Mouse (Mus musculus) testis, adult 2 months (tissue): ENCODE data around the gene Zfp300. TPM values are rescaled to one million over a fixed set of nuclear protein-coding genes. Genes with fewer than 3 reads are reported as not detected.

ENCODE experiments used
- H3K27ac ChIP-seq: fragments of 200-500 bp; 2 replicates; pipeline ENCODE4 v1.5.1; 2012; ENCODE audit warnings: low read depth, low read length; ENCODE audit not compliant: control insufficient read depth, insufficient read depth
- H3K27me3 ChIP-seq: fragments of 200-500 bp; 2 replicates; pipeline ENCODE4 v1.6.1; 2012; ENCODE audit warnings: mild to moderate bottlenecking, low read length, moderate library complexity; ENCODE audit not compliant: control insufficient read depth, insufficient read depth
- H3K36me3 ChIP-seq: fragments of 200-500 bp; 2 replicates; pipeline ENCODE4 v1.6.1; 2012; ENCODE audit warnings: mild to moderate bottlenecking, low read length; ENCODE audit not compliant: control insufficient read depth, insufficient read depth
- H3K4me1 ChIP-seq: fragments of 200-500 bp; 2 replicates; pipeline ENCODE4 v1.6.1; 2012; ENCODE audit warnings: low read length; ENCODE audit not compliant: control insufficient read depth, insufficient read depth
- H3K4me3 ChIP-seq: fragments of 200-500 bp; 2 replicates; pipeline ENCODE4 v1.5.1; 2012; ENCODE audit warnings: low read depth, mild to moderate bottlenecking, low read length, moderate library complexity, mixed read lengths; ENCODE audit not compliant: control insufficient read depth
- CTCF ChIP-seq: fragments of 200-500 bp; IDR thresholded peaks from 2 replicates; pipeline ENCODE4 v1.5.1; 2012; ENCODE audit warnings: low read depth, mild to moderate bottlenecking, inconsistent platforms, low read length, moderate library complexity; ENCODE audit not compliant: control insufficient read depth, insufficient read depth, insufficient replicate concordance
- POLR2A ChIP-seq: fragments of 200-500 bp; IDR thresholded peaks from 2 replicates; pipeline ENCODE4 v1.6.1; 2012; ENCODE audit warnings: low read depth, mild to moderate bottlenecking, inconsistent platforms, low read length, moderate library complexity; ENCODE audit not compliant: control insufficient read depth
- polyA plus RNA-seq: library from polyadenylated mRNA; depleted of rRNA; stranded (reverse); fragments of >200 nt; gene quantifications from 2 replicates; pipeline ENCODE4 v1.2.3, GENCODE M21; 2012; rRNA removed

Gene Zfp300
- polyA plus RNA-seq, 1 experiment = 0.09 TPM

- no peaks in the 10 kb centered on the region for H3K36me3 ChIP-seq
- no peak for TF ChIP-seq CTCF
- no peak for TF ChIP-seq POLR2A
- no peaks in the 10 kb centered on the region for H3K4me1 ChIP-seq
- no peaks in the 10 kb centered on the region for H3K27me3 ChIP-seq
- H3K27ac ChIP-seq = peak overlapping the region; percentile 82
- peak overlapping the region; percentile 92 for H3K4me3 ChIP-seq
These were observed 27.9 kb downstream of the Zfp300 start for GRCm38 (mm10) chrX:21061460-21061859.

Other genes with a start within 250 kb of the Zfp300 start
- 2.4 and 3.4 TPM in 2 replicates for gene Timp1, start 219.4 kb downstream of the Zfp300 start, polyA plus RNA-seq
- 0.16 TPM in 2 replicates for gene Syn1, start 168.5 kb downstream of the Zfp300 start, polyA plus RNA-seq
- gene Cfp, start 158.0 kb downstream of the Zfp300 start, polyA plus RNA-seq = 1.0 and 1.8 TPM in 2 replicates
- 1.8 and 1.9 TPM in 2 replicates for gene Elk1, start 138.9 kb downstream of the Zfp300 start, polyA plus RNA-seq
- 5.9 and 6.3 TPM in 2 replicates for gene Uxt, start 127.5 kb downstream of the Zfp300 start, polyA plus RNA-seq
- 0.30 and 0.31 TPM in 2 replicates for gene Zfp182, start 27.2 kb downstream of the Zfp300 start, polyA plus RNA-seq
- gene Spaca5, start 21.1 kb downstream of the Zfp300 start, polyA plus RNA-seq = 40.9 and 62.3 TPM in 2 replicates
- gene Ssxa1, start 26.3 kb upstream of the Zfp300 start, polyA plus RNA-seq = 0.60 and 1.8 TPM in 2 replicates
- gene Gm21876, start 86.1 kb upstream of the Zfp300 start, polyA plus RNA-seq = 1.1 and 1.4 TPM in 2 replicates